Mouse (Mus musculus): ENCODE results near the gene 0610040J01Rik. TPM values are rescaled to one million over a fixed set of nuclear protein-coding genes. Genes with fewer than 3 reads are reported as not detected.

The 0610040J01Rik gene
- polyA plus RNA-seq, 1 experiment from 2014 or later = 25.6 TPM

DNA sequence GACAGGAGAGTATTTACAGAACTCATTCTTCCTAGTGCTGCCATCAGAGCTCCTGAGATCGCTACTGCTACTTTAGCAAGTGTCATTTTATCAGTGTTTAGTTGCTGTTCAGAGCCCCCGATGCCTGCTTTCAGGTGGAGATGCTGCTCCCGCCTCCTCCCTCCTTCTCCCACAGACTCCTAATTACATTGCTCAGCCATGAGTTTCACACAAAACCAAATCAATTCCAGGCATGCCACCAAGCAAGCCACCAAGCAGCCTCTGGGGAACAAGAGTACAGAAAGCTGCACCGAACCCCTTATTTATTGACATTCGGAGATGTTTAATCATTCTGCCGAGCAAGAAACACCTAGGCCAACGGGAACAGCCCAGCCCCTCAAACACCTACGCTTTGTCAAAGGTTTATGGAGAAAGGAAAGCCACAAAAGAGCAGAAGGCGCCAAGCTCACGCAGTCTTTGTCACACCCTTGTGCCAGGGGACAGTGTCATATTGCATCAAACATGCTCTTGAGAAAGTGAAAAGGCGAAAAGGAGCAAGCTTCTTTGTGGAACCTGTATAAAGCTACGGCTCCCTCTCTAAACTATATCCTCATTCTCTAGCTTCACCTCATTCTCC, 27.7 kb downstream of the 0610040J01Rik start:
- Histone ChIP-seq H3K27ac (ENCODE audit: low read length) (no peak overlapping the region), H3K9ac (ENCODE audit: low read depth, low read length) (no peak overlapping the region), H3K4me3 (ENCODE audit: low read depth, low read length) (no peak overlapping the region), H3K36me3 (ENCODE audit: control insufficient read depth, insufficient read depth) (no peaks in the 10 kb centered on the region), H3K27me3 (ENCODE audit: control insufficient read depth, insufficient read depth, low read depth, low read length) (no peaks in the 10 kb centered on the region), H3K4me2 (ENCODE audit: low read depth, low read length) (no peak overlapping the region), H3K4me1 (ENCODE audit: control insufficient read depth, low read depth, low read length) (peaks cover 10% of the 10 kb centered on the region; the same call in 1 of the 2 replicates), H3K9me3 (replicated peaks; ENCODE audit: control insufficient read depth, low read length) (no peaks in the 10 kb centered on the region)
- ATAC-seq (ENCODE audit: low read depth) = no peak
- 74% methylated on average over 12 of the region's 12 CpGs for WGBS (ENCODE audit: insufficient replicate concordance)

DNA sequence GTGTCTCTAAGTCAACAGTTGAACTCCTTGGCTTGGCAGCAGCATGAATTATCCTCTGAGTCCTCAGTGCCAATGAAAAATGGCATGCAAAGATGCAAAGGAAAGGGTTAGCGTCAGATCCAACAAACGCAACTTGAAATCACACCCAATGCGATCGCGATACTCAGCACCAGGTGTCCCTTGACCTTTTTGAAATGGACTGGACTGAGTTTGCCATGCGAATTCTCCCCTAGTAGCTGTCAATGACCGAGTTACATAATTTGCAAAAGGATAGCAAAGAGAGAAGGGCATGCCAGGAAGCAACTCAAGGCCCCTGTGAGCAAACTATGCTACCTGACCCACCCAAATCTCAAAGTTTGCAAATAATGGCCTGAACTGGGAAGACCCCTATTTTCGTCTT, 34.9 kb downstream of the 0610040J01Rik start:
- Histone ChIP-seq H3K4me2 (ENCODE audit: low read depth, low read length) (peak overlapping the region; percentile 23; the same call in 1 of the 2 replicates), H3K4me1 (ENCODE audit: control insufficient read depth, low read depth, low read length) (no peaks in the 10 kb centered on the region), H3K9me3 (replicated peaks; ENCODE audit: control insufficient read depth, low read length) (no peaks in the 10 kb centered on the region), H3K4me3 (ENCODE audit: low read depth, low read length) (no peak overlapping the region), H3K36me3 (ENCODE audit: control insufficient read depth, insufficient read depth) (no peaks in the 10 kb centered on the region), H3K27me3 (ENCODE audit: control insufficient read depth, insufficient read depth, low read depth, low read length) (no peaks in the 10 kb centered on the region), H3K9ac (ENCODE audit: low read depth, low read length) (no peak overlapping the region), H3K27ac (ENCODE audit: low read length) (peak overlapping the region; percentile 83)
- peak; percentile 70 for ATAC-seq (ENCODE audit: low read depth)
- WGBS (ENCODE audit: insufficient replicate concordance) = 67% methylated on average over 8 of the region's 8 CpGs

- H3K4me1 ChIP-seq (ENCODE audit: control insufficient read depth, low read depth, low read length) = no peaks in the 10 kb centered on the region
- H3K27ac ChIP-seq (ENCODE audit: low read length) = peak overlapping the region; percentile 83
- peak overlapping the region; percentile 23; the same call in 1 of the 2 replicates for H3K4me2 ChIP-seq (ENCODE audit: low read depth, low read length)
- H3K4me3 ChIP-seq (ENCODE audit: low read depth, low read length) = no peak overlapping the region
- ATAC-seq (ENCODE audit: low read depth) = peak; percentile 99
- H3K27me3 ChIP-seq (ENCODE audit: control insufficient read depth, insufficient read depth, low read depth, low read length) = no peaks in the 10 kb centered on the region
- 65% methylated on average over 13 of the region's 13 CpGs for WGBS (ENCODE audit: insufficient replicate concordance)
- H3K9ac ChIP-seq (ENCODE audit: low read depth, low read length) = no peak overlapping the region
- H3K36me3 ChIP-seq (ENCODE audit: control insufficient read depth, insufficient read depth) = no peaks in the 10 kb centered on the region
- no peaks in the 10 kb centered on the region for H3K9me3 ChIP-seq (replicated peaks; ENCODE audit: control insufficient read depth, low read length)
Observed at GRCm38 (mm10) chr5:63847541-63848226, 35.5 kb downstream of the 0610040J01Rik start.

DNA sequence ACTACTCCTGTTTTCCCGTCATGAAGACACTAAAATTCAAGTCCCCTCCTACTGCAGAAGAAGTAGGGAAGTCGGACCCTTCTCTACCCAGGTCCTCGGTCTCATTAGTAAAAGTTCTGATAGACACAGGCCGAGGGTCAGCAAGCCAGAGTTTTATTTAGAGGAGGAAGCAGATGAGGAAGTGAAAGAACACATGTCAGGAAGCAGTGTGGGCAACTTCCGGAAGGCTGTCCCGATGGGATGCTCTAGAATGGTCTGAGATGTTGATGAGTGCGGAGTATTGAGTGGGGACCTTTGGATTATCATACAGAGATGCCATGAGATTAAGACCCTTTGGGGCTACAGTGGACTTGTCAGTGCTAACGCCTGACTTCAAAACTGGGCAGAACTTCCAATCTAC, 46.7 kb downstream of the 0610040J01Rik start:
- no peak overlapping the region for H3K27ac ChIP-seq (ENCODE audit: low read length)
- WGBS (ENCODE audit: insufficient replicate concordance) = 32% methylated on average over 8 of the region's 8 CpGs
- no peaks in the 10 kb centered on the region for H3K27me3 ChIP-seq (ENCODE audit: control insufficient read depth, insufficient read depth, low read depth, low read length)
- ATAC-seq (ENCODE audit: low read depth) = no peak
- H3K9ac ChIP-seq (ENCODE audit: low read depth, low read length) = no peak overlapping the region
- no peak overlapping the region for H3K4me2 ChIP-seq (ENCODE audit: low read depth, low read length)
- no peaks in the 10 kb centered on the region for H3K9me3 ChIP-seq (replicated peaks; ENCODE audit: control insufficient read depth, low read length)
- H3K4me3 ChIP-seq (ENCODE audit: low read depth, low read length) = no peak overlapping the region
- H3K36me3 ChIP-seq (ENCODE audit: control insufficient read depth, insufficient read depth) = no peaks in the 10 kb centered on the region
- no peaks in the 10 kb centered on the region for H3K4me1 ChIP-seq (ENCODE audit: control insufficient read depth, low read depth, low read length)

GRCm38 (mm10) chr5:63867421-63867820, 55.3 kb downstream of the 0610040J01Rik start:
- 36% methylated on average over 3 of the region's 3 CpGs for WGBS (ENCODE audit: insufficient replicate concordance)
- ATAC-seq (ENCODE audit: low read depth) = no peak
- no peak overlapping the region for H3K4me2 ChIP-seq (ENCODE audit: low read depth, low read length)
- no peak overlapping the region for H3K4me3 ChIP-seq (ENCODE audit: low read depth, low read length)
- no peak overlapping the region for H3K9ac ChIP-seq (ENCODE audit: low read depth, low read length)
- no peaks in the 10 kb centered on the region for H3K9me3 ChIP-seq (replicated peaks; ENCODE audit: control insufficient read depth, low read length)
- no peaks in the 10 kb centered on the region for H3K36me3 ChIP-seq (ENCODE audit: control insufficient read depth, insufficient read depth)
- H3K27me3 ChIP-seq (ENCODE audit: control insufficient read depth, insufficient read depth, low read depth, low read length) = no peaks in the 10 kb centered on the region
- H3K4me1 ChIP-seq (ENCODE audit: control insufficient read depth, low read depth, low read length) = no peaks in the 10 kb centered on the region; the same call in 1 of the 2 replicates
- H3K27ac ChIP-seq (ENCODE audit: low read length) = no peak overlapping the region

DNA sequence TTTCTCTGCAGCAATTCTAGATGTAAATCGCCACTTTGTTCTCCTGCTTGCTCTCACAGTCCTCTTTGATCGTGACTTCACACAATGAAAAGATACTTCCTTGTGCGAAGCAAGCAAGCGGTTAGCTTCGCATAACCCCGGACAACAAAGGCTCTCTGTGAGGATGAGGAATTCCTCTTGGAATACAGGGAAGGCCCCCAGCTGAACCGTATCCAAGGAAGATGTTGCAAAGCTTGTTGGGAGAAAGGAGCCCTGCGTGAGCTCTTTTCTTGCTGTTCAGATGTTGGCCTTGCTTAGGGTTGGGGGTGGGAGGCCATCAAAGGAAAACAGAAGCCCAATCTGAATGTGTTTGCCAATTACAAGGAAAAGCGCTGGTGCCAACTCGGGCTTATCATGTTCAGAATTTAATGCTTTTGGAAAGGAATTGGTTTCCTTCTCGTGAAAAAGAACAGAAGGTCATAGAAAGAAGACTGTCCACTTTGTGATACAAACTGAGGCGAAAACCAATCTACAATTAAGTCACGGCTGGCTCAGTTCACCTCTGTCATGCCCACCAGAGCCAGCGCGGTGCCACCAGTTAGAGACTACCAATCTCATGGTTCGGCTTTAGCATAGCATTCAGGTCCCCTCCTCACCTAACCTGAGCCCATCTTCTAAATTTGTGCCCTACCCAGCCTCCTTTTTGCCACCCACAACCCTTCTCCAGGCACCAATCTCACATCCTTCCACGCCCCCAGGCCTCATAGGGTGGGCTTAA, 60.2 kb downstream of the 0610040J01Rik start:
- no peak overlapping the region for H3K4me3 ChIP-seq (ENCODE audit: low read depth, low read length)
- H3K4me1 ChIP-seq (ENCODE audit: control insufficient read depth, low read depth, low read length) = no peaks in the 10 kb centered on the region; the same call in 1 of the 2 replicates
- no peaks in the 10 kb centered on the region for H3K9me3 ChIP-seq (replicated peaks; ENCODE audit: control insufficient read depth, low read length)
- no peaks in the 10 kb centered on the region for H3K36me3 ChIP-seq (ENCODE audit: control insufficient read depth, insufficient read depth)
- H3K27ac ChIP-seq (ENCODE audit: low read length) = no peak overlapping the region
- WGBS (ENCODE audit: insufficient replicate concordance) = 68% methylated on average over 17 of the region's 17 CpGs
- no peak overlapping the region for H3K9ac ChIP-seq (ENCODE audit: low read depth, low read length)
- no peaks in the 10 kb centered on the region for H3K27me3 ChIP-seq (ENCODE audit: control insufficient read depth, insufficient read depth, low read depth, low read length)
- no peak for ATAC-seq (ENCODE audit: low read depth)
- H3K4me2 ChIP-seq (ENCODE audit: low read depth, low read length) = no peak overlapping the region

DNA sequence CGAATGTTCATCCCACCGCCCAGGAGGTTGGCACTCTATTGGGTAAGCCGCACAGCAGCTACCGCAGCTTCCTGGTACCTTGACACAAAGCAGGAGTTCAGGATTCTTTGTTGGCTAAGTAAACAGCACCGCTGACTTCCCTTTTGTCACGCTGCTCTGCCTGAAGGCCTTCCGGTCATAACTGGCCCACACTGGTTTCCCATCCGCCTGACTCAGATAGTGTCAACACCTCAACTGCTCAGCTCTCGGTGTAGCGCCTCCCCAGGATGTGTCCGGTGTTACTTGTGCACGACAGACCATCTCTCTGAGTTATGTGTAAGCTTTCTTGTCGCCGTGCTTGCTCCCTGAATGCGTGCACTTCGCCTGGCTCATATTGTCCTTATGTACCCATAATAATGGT, 62.7 kb downstream of the 0610040J01Rik start:
- no peak overlapping the region for H3K4me2 ChIP-seq (ENCODE audit: low read depth, low read length)
- H3K27ac ChIP-seq (ENCODE audit: low read length) = no peak overlapping the region
- no peaks in the 10 kb centered on the region for H3K9me3 ChIP-seq (replicated peaks; ENCODE audit: control insufficient read depth, low read length)
- no peaks in the 10 kb centered on the region; the same call in 1 of the 2 replicates for H3K4me1 ChIP-seq (ENCODE audit: control insufficient read depth, low read depth, low read length)
- WGBS (ENCODE audit: insufficient replicate concordance) = 58% methylated on average over 16 of the region's 16 CpGs
- H3K36me3 ChIP-seq (ENCODE audit: control insufficient read depth, insufficient read depth) = no peaks in the 10 kb centered on the region
- no peak overlapping the region for H3K9ac ChIP-seq (ENCODE audit: low read depth, low read length)
- H3K4me3 ChIP-seq (ENCODE audit: low read depth, low read length) = no peak overlapping the region
- H3K27me3 ChIP-seq (ENCODE audit: control insufficient read depth, insufficient read depth, low read depth, low read length) = no peaks in the 10 kb centered on the region
- peak; percentile 76 for ATAC-seq (ENCODE audit: low read depth)

GRCm38 (mm10) chr5:63876081-63876480, 63.9 kb downstream of the 0610040J01Rik start:
- WGBS (ENCODE audit: insufficient replicate concordance) = 70% methylated on average over 4 of the region's 4 CpGs
- H3K9me3 ChIP-seq (replicated peaks; ENCODE audit: control insufficient read depth, low read length) = no peaks in the 10 kb centered on the region
- H3K4me2 ChIP-seq (ENCODE audit: low read depth, low read length) = no peak overlapping the region
- H3K27me3 ChIP-seq (ENCODE audit: control insufficient read depth, insufficient read depth, low read depth, low read length) = no peaks in the 10 kb centered on the region
- no peaks in the 10 kb centered on the region; the same call in 1 of the 2 replicates for H3K4me1 ChIP-seq (ENCODE audit: control insufficient read depth, low read depth, low read length)
- H3K4me3 ChIP-seq (ENCODE audit: low read depth, low read length) = no peak overlapping the region
- no peak overlapping the region for H3K27ac ChIP-seq (ENCODE audit: low read length)
- H3K36me3 ChIP-seq (ENCODE audit: control insufficient read depth, insufficient read depth) = no peaks in the 10 kb centered on the region
- no peak for ATAC-seq (ENCODE audit: low read depth)
- H3K9ac ChIP-seq (ENCODE audit: low read depth, low read length) = no peak overlapping the region

GRCm38 (mm10) chr5:63879026-63879425, 66.9 kb downstream of the 0610040J01Rik start:
- Histone ChIP-seq H3K9ac (ENCODE audit: low read depth, low read length) (no peak overlapping the region), H3K9me3 (replicated peaks; ENCODE audit: control insufficient read depth, low read length) (no peaks in the 10 kb centered on the region), H3K4me1 (ENCODE audit: control insufficient read depth, low read depth, low read length) (no peaks in the 10 kb centered on the region; the same call in 1 of the 2 replicates), H3K27me3 (ENCODE audit: control insufficient read depth, insufficient read depth, low read depth, low read length) (no peaks in the 10 kb centered on the region), H3K27ac (ENCODE audit: low read length) (no peak overlapping the region), H3K4me2 (ENCODE audit: low read depth, low read length) (no peak overlapping the region), H3K36me3 (ENCODE audit: control insufficient read depth, insufficient read depth) (no peaks in the 10 kb centered on the region), H3K4me3 (ENCODE audit: low read depth, low read length) (no peak overlapping the region)
- WGBS (ENCODE audit: insufficient replicate concordance) = 78% methylated on average over 10 of the region's 10 CpGs
- ATAC-seq (ENCODE audit: low read depth) = no peak

Data from liver, embryonic 16.5 days (tissue).